Mouse (Mus musculus) CD4-positive naive resting alpha-beta T cell, adult 57 days (primary cell): ENCODE data around the gene B3gat2. TPM values are rescaled to one million over a fixed set of nuclear protein-coding genes. Genes with fewer than 3 reads are reported as not detected.

Source experiments
- total RNA-seq: library from RNA; stranded (reverse); gene quantifications from one replicate; pipeline ENCODE4 v1.2.4, GENCODE M21; 2023

B3gat2 gene
- not detected for total RNA-seq

DNA sequence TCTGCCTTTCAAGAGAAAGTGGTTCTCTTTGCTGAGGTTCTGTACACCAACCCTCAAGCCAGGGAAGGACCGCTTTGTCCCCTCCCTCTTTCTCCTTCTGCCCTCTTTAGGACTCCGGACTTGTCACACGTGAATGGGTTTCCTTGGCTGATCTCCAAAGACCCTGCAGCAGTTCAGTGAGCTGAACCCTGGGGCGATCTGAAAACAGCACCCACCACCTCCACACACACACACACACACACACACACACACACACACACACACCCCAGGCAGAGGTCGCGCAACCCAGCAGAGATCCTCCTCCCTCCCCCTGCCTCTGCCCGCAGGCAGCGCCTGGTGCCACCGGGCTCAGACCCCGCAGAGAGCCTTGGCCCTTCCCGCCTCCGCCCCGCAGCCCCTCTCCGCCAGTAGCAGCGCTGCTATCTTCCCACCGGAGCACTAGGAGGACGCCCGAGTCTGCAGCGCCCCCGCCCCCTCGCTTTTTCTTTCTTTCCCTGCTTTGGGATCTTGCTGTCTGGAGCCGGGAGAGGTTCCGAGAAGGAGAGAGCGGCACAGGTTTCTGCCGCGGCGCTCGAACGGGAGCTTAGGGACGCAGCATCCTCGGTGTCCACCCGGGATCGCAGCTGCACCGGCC, at the start of gene B3gat2:
TSS of gene B3gat2 (plus strand) at position 252 of the 634 bp plus-strand sequence.

Other genes with a start within 250 kb of the B3gat2 start
- 63.8 TPM for gene Smap1, start 160.6 kb downstream of the B3gat2 start, total RNA-seq
- 17.3 TPM for gene Sdhaf4, start 243.9 kb downstream of the B3gat2 start, total RNA-seq